Mouse (Mus musculus) hindbrain, embryonic 11.5 days (tissue): ENCODE results near the gene Acsf3. TPM values are rescaled to one million over a fixed set of nuclear protein-coding genes. Genes with fewer than 3 reads are reported as not detected.

Experiments
- ATAC-seq: fragments of 200-750 bp; cut with Nextera tagmentation; 2 replicates; pipeline ENCODE4 v1.8.0; 2017; ENCODE audit warnings: mild to moderate bottlenecking, moderate TSS enrichment, moderate library complexity; ENCODE audit not compliant: low FRiP score
- DNase-seq: peaks from one replicate; pipeline ENCODE4 v3.0.0-alpha.2; 2015; ENCODE audit warnings: low spot score
- H3K27ac ChIP-seq: fragments of 300-500 bp; sonication (generic); 2 replicates; pipeline ENCODE4 v1.5.1; 2014; ENCODE audit warnings: mild to moderate bottlenecking, low read depth, low read length
- H3K27me3 ChIP-seq: fragments of 300-500 bp; sonication (generic); 2 replicates; pipeline ENCODE4 v1.6.1; 2014; ENCODE audit warnings: mild to moderate bottlenecking, low read length, moderate library complexity, mixed read lengths; ENCODE audit not compliant: control insufficient read depth, insufficient read depth
- H3K36me3 ChIP-seq: fragments of 300-500 bp; sonication (generic); 2 replicates; pipeline ENCODE4 v1.6.1; 2014; ENCODE audit warnings: mild to moderate bottlenecking, low read length, moderate library complexity, mixed read lengths; ENCODE audit not compliant: control insufficient read depth, insufficient read depth
- H3K4me1 ChIP-seq: fragments of 300-500 bp; sonication (generic); replicated peaks from 2 replicates; pipeline ENCODE4 v1.6.1; 2014; ENCODE audit warnings: low read length, mixed read lengths; ENCODE audit not compliant: control insufficient read depth, insufficient read depth
- H3K4me2 ChIP-seq: fragments of 300-500 bp; sonication (generic); replicated peaks from 2 replicates; pipeline ENCODE4 v1.6.1; 2014; ENCODE audit warnings: mild to moderate bottlenecking, low read depth, low read length
- H3K4me3 ChIP-seq: fragments of 300-500 bp; sonication (generic); 2 replicates; pipeline ENCODE4 v1.5.1; 2014; ENCODE audit warnings: low read depth, low read length
- H3K9ac ChIP-seq: fragments of 300-500 bp; sonication (generic); 2 replicates; pipeline ENCODE4 v1.6.1; 2014; ENCODE audit warnings: low read depth, low read length
- H3K9me3 ChIP-seq: fragments of 300-500 bp; sonication (generic); 2 replicates; pipeline ENCODE4 v1.6.1; 2016; ENCODE audit warnings: low read length; ENCODE audit not compliant: control insufficient read depth
- WGBS: fragments of 180-500 bp; shearing (Covaris S2); extraction: QIAGEN DNeasy Blood & Tissue Kit; methylation state at CpG from one replicate; pipeline ENCODE4 v1.1.7; 2014; 5-methylcytosine and 5-hydroxymethylcytosine counted together
- polyA plus RNA-seq: library from polyadenylated mRNA; unstranded; fragments of >200 nt; fragmentation: Nextera tagmentation; extraction: Ambion mirVana; gene quantifications from 2 replicates; pipeline ENCODE4 v1.2.1, GENCODE M21; 2014

Acsf3 gene
- polyA plus RNA-seq, 1 experiment from 2014 or later: 11.5 TPM

DNA sequence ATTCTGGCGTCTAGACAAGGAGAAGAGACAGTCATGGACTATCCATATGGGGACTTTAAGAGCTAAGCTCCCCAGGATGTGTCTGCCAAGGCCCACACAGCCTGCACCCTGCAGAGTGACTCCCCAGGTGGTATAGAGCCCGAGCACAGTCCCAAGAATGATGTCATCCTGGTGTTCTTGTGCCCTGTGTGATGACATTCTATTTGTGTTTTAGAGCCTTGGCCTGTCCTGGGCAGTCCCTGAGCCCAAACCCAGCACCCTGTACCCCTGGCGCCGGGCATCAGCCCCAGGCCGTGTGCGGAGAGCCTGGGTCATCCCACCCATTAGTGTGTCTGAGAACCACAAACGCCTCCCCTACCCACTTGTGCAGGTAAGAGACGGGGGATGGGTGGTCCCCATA, 81.0 kb downstream of the Acsf3 start:
- no peak overlapping the region for H3K27ac ChIP-seq
- WGBS: 84% methylated on average over 8 of the region's 8 CpGs
- DNase-seq (no peak), ATAC-seq (no peak)
- peaks cover 11% of the 10 kb centered on the region for H3K4me1 ChIP-seq
- H3K27me3 ChIP-seq: no peaks in the 10 kb centered on the region
- H3K36me3 ChIP-seq: no peaks in the 10 kb centered on the region
- H3K4me2 ChIP-seq: no peak overlapping the region
- no peak overlapping the region for H3K4me3 ChIP-seq
- no peaks in the 10 kb centered on the region for H3K9me3 ChIP-seq
- H3K9ac ChIP-seq: no peak overlapping the region

DNA sequence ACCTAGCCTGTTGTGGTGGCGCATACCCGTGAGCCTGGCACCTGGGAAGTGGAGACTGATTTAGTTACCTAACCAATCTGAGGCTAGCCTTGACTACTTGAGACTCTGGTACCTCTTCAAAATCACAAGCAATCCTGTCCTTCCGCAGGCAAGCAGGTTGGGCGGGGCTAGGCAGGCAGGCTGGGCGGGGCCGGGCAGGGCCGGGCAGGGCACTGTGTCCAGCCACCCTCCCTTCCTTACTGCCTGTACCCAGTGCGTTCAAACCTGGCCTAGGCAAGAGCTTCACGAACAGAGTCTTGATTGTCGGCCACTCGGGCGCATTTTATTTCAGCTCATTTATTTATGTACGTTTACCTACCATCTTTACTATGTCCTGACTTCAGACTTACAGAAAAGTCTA, 84.6 kb downstream of the Acsf3 start:
- Histone ChIP-seq H3K9ac (no peak overlapping the region), H3K4me1 (no peaks in the 10 kb centered on the region), H3K36me3 (no peaks in the 10 kb centered on the region), H3K27ac (no peak overlapping the region), H3K4me3 (no peak overlapping the region), H3K27me3 (no peaks in the 10 kb centered on the region), H3K4me2 (no peak overlapping the region), H3K9me3 (no peaks in the 10 kb centered on the region)
- DNase-seq (no peak), ATAC-seq (no peak)
- 61% methylated on average over 13 of the region's 13 CpGs for WGBS

DNA sequence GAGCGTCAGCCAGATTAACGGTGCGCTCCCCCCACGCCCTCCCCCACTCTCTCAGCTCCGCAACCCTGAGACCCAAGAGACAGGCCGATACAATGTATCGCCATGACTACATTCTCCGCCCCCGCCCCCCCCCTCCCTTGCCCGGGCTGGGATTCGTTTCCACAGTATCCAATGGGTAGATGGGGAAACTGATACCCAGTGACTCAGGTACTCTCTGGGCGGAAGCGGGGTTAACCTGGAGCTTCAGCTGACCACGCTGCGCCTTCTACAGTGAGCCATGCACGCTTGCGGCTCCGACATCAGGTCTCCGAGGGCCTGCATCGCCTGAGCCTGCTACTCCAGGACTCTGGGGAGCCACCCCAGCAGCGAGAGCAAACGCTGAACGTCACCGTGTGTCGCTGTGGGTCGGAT, 89.4 kb downstream of the Acsf3 start:
- 51% methylated on average over 26 of the region's 26 CpGs for WGBS
- Histone ChIP-seq H3K27ac (no peak overlapping the region), H3K4me3 (peak overlapping the region; percentile 14; the same call in 1 of the 2 replicates), H3K4me2 (peak overlapping the region; percentile 36), H3K4me1 (no peaks in the 10 kb centered on the region), H3K9me3 (no peaks in the 10 kb centered on the region), H3K36me3 (no peaks in the 10 kb centered on the region), H3K9ac (peak overlapping the region; percentile 15; the same call in 1 of the 2 replicates), H3K27me3 (no peaks in the 10 kb centered on the region)
- DNase-seq: peak; percentile 24
- ATAC-seq: peak; percentile 35; the same call in 1 of the 2 replicates

DNA sequence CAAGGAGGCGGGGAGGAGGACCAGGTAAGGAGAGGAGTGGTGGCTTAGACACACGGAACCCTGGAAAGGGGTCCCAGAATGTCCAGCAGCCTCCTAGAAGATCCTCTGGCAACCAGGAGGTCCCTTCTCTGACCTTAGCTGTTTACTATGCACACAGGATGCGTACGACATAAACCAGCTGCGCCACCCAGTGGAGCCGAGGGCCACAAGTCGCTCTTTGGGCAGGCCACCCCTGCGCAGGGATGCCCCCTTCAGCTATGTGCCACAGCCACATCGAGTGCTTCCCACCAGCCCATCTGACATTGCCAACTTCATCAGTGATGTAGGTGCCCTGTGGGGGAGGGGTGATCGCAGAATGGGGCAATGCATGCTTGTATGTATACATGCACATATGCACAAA, 90.2 kb downstream of the Acsf3 start:
- no peaks in the 10 kb centered on the region for H3K9me3 ChIP-seq
- DNase-seq: peak; percentile 34
- WGBS: 60% methylated on average over 10 of the region's 10 CpGs
- no peaks in the 10 kb centered on the region for H3K4me1 ChIP-seq
- no peak overlapping the region for H3K9ac ChIP-seq
- H3K36me3 ChIP-seq: no peaks in the 10 kb centered on the region
- no peak overlapping the region for H3K27ac ChIP-seq
- ATAC-seq: 0 out of 2 replicates have a peak, but pooled peaks have one; percentile 38
- no peak overlapping the region for H3K4me3 ChIP-seq
- peak overlapping the region; percentile 36; the same call in 1 of the 2 replicates for H3K4me2 ChIP-seq
- H3K27me3 ChIP-seq: no peaks in the 10 kb centered on the region

DNA sequence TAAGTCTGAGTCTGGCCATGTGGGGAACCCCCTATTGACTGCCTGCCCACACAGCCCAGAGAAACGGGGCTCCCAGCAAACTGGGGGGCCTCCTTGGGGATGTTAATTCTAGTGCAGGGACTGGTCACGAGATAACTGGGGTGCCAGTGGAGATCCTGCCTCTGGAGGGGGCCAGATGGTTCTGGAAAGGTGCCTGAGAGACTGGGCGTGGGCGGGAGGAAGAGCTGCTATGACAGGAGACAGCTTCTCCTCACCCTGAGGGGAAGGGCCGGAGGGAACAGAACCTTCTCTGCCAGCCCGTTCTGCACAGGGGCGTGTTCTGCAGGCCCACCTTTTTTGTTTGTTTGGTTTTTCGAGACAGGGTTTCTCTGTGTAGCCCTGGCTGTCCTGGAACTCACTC, 90.9 kb downstream of the Acsf3 start:
- H3K4me1 ChIP-seq: no peaks in the 10 kb centered on the region
- no peak overlapping the region for H3K27ac ChIP-seq
- no peaks in the 10 kb centered on the region for H3K27me3 ChIP-seq
- WGBS: 80% methylated on average over 8 of the region's 8 CpGs
- H3K4me2 ChIP-seq: no peak overlapping the region
- H3K36me3 ChIP-seq: no peaks in the 10 kb centered on the region
- no peak overlapping the region for H3K9ac ChIP-seq
- no peak for ATAC-seq
- no peak overlapping the region for H3K4me3 ChIP-seq
- no peak for DNase-seq
- no peaks in the 10 kb centered on the region for H3K9me3 ChIP-seq

Other genes with a start within 250 kb of the Acsf3 start
- 5.2 and 5.3 TPM in 2 replicates for gene Piezo1, start 224.2 kb upstream of the Acsf3 start, polyA plus RNA-seq
- 19.8 and 21.3 TPM in 2 replicates for gene Cdt1, start 207.5 kb upstream of the Acsf3 start, polyA plus RNA-seq
- 194 and 206 TPM in 2 replicates for gene Aprt, start 198.6 kb upstream of the Acsf3 start, polyA plus RNA-seq
- gene Galns, start 164.0 kb upstream of the Acsf3 start, polyA plus RNA-seq: 4.7 and 6.2 TPM in 2 replicates
- gene Trappc2l, start 163.8 kb upstream of the Acsf3 start, polyA plus RNA-seq: 48.3 and 60.2 TPM in 2 replicates
- gene Pabpn1l, start 152.7 kb upstream of the Acsf3 start, polyA plus RNA-seq: not detected in 2 replicates
- gene Cbfa2t3, start 76.4 kb upstream of the Acsf3 start, polyA plus RNA-seq: 7.3 and 8.9 TPM in 2 replicates
- gene Cdh15, start 72.5 kb downstream of the Acsf3 start, polyA plus RNA-seq: 0.86 and 1.7 TPM in 2 replicates